8 mouse cellular contexts compared by ENCODE assay signal in the genomic region with DNA sequence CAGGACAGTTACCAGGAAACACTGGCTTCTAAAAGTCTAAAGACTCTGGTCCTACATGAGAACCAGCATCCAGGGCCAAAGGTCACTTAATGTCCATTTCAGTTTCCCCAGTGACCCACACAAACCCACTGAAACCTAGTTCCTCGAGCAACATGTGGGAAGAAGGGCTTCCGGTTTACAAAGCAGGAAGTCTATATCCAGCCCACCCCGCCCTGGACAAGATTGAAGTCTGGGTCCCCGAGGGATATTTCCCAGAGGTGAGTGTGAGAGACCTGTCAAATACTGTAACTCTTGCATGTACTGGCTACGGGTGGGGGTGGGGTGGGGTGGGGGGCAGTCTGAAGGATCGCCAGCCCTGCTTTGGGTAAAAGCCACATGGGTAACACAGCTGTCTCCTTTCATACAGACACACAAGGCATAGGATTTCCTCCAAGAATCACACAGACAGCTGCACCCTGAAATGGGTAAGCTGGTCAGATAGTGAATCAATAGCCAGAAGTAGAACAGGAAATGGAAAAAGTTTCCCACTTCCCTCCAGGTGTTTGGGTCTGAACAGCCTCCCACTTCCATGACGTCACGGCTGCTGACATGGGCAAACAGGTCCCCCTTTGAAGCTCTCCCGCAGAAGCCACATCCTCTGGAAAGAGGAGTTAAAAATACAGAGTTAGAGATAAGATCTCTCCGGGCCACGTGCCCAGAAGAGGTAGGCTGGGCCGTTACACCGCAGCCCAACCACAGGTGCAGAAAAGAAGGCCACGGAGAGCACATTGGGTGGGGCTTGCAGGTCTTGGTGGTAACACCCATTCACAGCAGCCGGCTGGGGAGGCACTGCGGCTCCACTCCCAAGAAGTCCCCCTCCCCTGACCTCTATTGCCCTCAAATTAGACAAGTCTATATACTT. TPM values are rescaled to one million over a fixed set of nuclear protein-coding genes. Genes with fewer than 3 reads are reported as not detected.
DNase-seq lines count a peak whose midpoint lies in the region; ATAC-seq and TF ChIP-seq lines count a peak whose summit lies in the region.

No protein-coding gene starts in this region.

- no peaks in the 10 kb centered on the region for H3K9me3 ChIP-seq in midbrain, embryonic 15.5 days
- H3K9me3 ChIP-seq in midbrain, embryonic 14.5 days (ENCODE audit: control insufficient read depth, low read length), result no peaks in the 10 kb centered on the region
- no peaks in the 10 kb centered on the region for H3K9me3 ChIP-seq in lung, embryonic 16.5 days (ENCODE audit: control insufficient read depth, low read length)

- 53% methylated on average over 16 of the region's 16 CpGs for WGBS in midbrain, embryonic 15.5 days
- WGBS in midbrain, embryonic 14.5 days, result 62% methylated on average over 16 of the region's 16 CpGs
- 15% methylated on average over 16 of the region's 16 CpGs for WGBS in kidney, adult 2 months
- 10% methylated on average over 16 of the region's 16 CpGs for WGBS in lung, embryonic 16.5 days

- H3K27me3 ChIP-seq in midbrain, embryonic 15.5 days (replicated peaks), result no peaks in the 10 kb centered on the region
- H3K27me3 ChIP-seq in midbrain, embryonic 14.5 days (ENCODE audit: control insufficient read depth, insufficient read depth, low read length), result no peaks in the 10 kb centered on the region
- no peaks in the 10 kb centered on the region for H3K27me3 ChIP-seq in kidney, adult 2 months (replicated peaks; ENCODE audit: control insufficient read depth, insufficient read depth, low read length)
- H3K27me3 ChIP-seq in lung, embryonic 16.5 days (ENCODE audit: control insufficient read depth, insufficient read depth, low read depth, low read length), result no peaks in the 10 kb centered on the region
- no peaks in the 10 kb centered on the region for H3K27me3 ChIP-seq in splenic B cell, adult 2 months (ENCODE audit: control insufficient read depth, insufficient read depth, low read length, poor library complexity, severe bottlenecking)

- no peak for TF ChIP-seq CTCF in kidney, adult 2 months (conservative IDR thresholded peaks at IDR 0.05; ENCODE audit: insufficient read depth, insufficient read length, low read depth, low read length)

- ATAC-seq in midbrain, embryonic 15.5 days (replicated peaks), result peak; percentile 17; the same call in 1 of the 2 replicates
- no peak for ATAC-seq in midbrain, embryonic 14.5 days (ENCODE audit: low FRiP score, low TSS enrichment)
- peak; percentile 70 for ATAC-seq in granulocyte monocyte progenitor cell, adult 5-6 weeks (replicated peaks; ENCODE audit: poor library complexity, severe bottlenecking)
- peak; percentile 64 for ATAC-seq in lung, embryonic 16.5 days (ENCODE audit: low read depth)

- H3K4me2 ChIP-seq in midbrain, embryonic 15.5 days, result no peak overlapping the region
- H3K4me2 ChIP-seq in midbrain, embryonic 14.5 days (ENCODE audit: low read length), result no peak overlapping the region
- H3K4me2 ChIP-seq in lung, embryonic 16.5 days (ENCODE audit: low read depth, low read length), result peak overlapping the region; percentile 67

- H3K36me3 ChIP-seq in midbrain, embryonic 15.5 days (replicated peaks), result no peaks in the 10 kb centered on the region
- no peaks in the 10 kb centered on the region for H3K36me3 ChIP-seq in midbrain, embryonic 14.5 days (ENCODE audit: control insufficient read depth, insufficient read depth, low read length)
- no peaks in the 10 kb centered on the region for H3K36me3 ChIP-seq in kidney, adult 2 months (ENCODE audit: control insufficient read depth, insufficient read depth, low read length)
- H3K36me3 ChIP-seq in lung, embryonic 16.5 days (ENCODE audit: control insufficient read depth, insufficient read depth, low read length), result no peaks in the 10 kb centered on the region
- no peaks in the 10 kb centered on the region for H3K36me3 ChIP-seq in splenic B cell, adult 2 months (ENCODE audit: control insufficient read depth, insufficient read depth, low read length, poor library complexity, severe bottlenecking)

- no peak overlapping the region for H3K27ac ChIP-seq in midbrain, embryonic 15.5 days
- no peak overlapping the region for H3K27ac ChIP-seq in midbrain, embryonic 14.5 days (replicated peaks; ENCODE audit: low read depth, low read length)
- H3K27ac ChIP-seq in kidney, adult 2 months (ENCODE audit: insufficient read depth, low read depth, low read length), result no peak overlapping the region
- H3K27ac ChIP-seq in lung, embryonic 16.5 days (ENCODE audit: low read length), result peak overlapping the region; percentile 60

- TF ChIP-seq POLR2A in kidney, adult 2 months (IDR thresholded peaks at IDR 0.05; ENCODE audit: low read depth, low read length), result no peak

- no peak for DNase-seq in midbrain, embryonic 14.5 days
- DNase-seq in kidney, adult 2 months, result peak; percentile 71
- DNase-seq in splenic B cell, adult 2 months (ENCODE audit: low read depth, low spot score), result peak; percentile 98
- no peak for DNase-seq in layer of hippocampus, adult 9-10 months (ENCODE audit: low spot score)
- DNase-seq in embryo, embryonic 10.5 days (ENCODE audit: low spot score), result no peak

- H3K4me3 ChIP-seq in midbrain, embryonic 15.5 days, result no peak overlapping the region
- H3K4me3 ChIP-seq in midbrain, embryonic 14.5 days (replicated peaks; ENCODE audit: low read depth, low read length), result no peak overlapping the region
- H3K4me3 ChIP-seq in kidney, adult 2 months (ENCODE audit: insufficient read depth, low read depth, low read length), result peak overlapping the region; percentile 23
- peak overlapping the region; percentile 41 for H3K4me3 ChIP-seq in lung, embryonic 16.5 days (ENCODE audit: low read length)

- H3K4me1 ChIP-seq in midbrain, embryonic 15.5 days, result peaks cover 28% of the 10 kb centered on the region
- H3K4me1 ChIP-seq in midbrain, embryonic 14.5 days (ENCODE audit: control insufficient read depth, insufficient read depth, low read length), result peaks cover 23% of the 10 kb centered on the region
- H3K4me1 ChIP-seq in kidney, adult 2 months (ENCODE audit: control insufficient read depth, insufficient read depth, low read length), result no peaks in the 10 kb centered on the region; the same call in 1 of the 2 replicates
- H3K4me1 ChIP-seq in lung, embryonic 16.5 days (replicated peaks; ENCODE audit: control insufficient read depth, insufficient read depth, low read length), result peaks cover 33% of the 10 kb centered on the region

- H3K9ac ChIP-seq in midbrain, embryonic 15.5 days, result no peak overlapping the region
- no peak overlapping the region for H3K9ac ChIP-seq in midbrain, embryonic 14.5 days (replicated peaks; ENCODE audit: low read length)
- H3K9ac ChIP-seq in lung, embryonic 16.5 days (ENCODE audit: low read length), result peak overlapping the region; percentile 42; the same call in 1 of the 2 replicates

RNA-seq across cellular contexts. Expression of a gene that starts 26.7 kb away (rescaled TPM):
- 329 and 335 TPM in 2 replicates for polyA plus RNA-seq in midbrain, embryonic 15.5 days (2015; fragmentation: Nextera tagmentation; extraction: Ambion mirVana)
- polyA plus RNA-seq in midbrain, embryonic 14.5 days (2014; fragmentation: Nextera tagmentation; extraction: Ambion mirVana), result 338 and 385 TPM in 2 replicates
- 248 and 260 TPM in 2 replicates for total RNA-seq in granulocyte monocyte progenitor cell, adult 5-6 weeks (2014; fragmentation: Nextera tagmentation)
- 123 and 177 TPM in 2 replicates for total RNA-seq in granulocyte monocyte progenitor cell, adult 5-6 weeks (2017)
- polyA plus RNA-seq in kidney, adult 2 months (2012; rRNA removed), result 773 and 775 TPM in 2 replicates
- 430 and 439 TPM in 2 replicates for polyA plus RNA-seq in lung, embryonic 16.5 days (2015; fragmentation: Nextera tagmentation; extraction: Ambion mirVana)

RNA-seq across cellular contexts. Expression of a gene that starts 26.8 kb away (rescaled TPM):
- polyA plus RNA-seq in midbrain, embryonic 15.5 days (2015; fragmentation: Nextera tagmentation; extraction: Ambion mirVana), result 45.9 and 53.2 TPM in 2 replicates
- 46.6 and 48.0 TPM in 2 replicates for polyA plus RNA-seq in midbrain, embryonic 14.5 days (2014; fragmentation: Nextera tagmentation; extraction: Ambion mirVana)
- total RNA-seq in granulocyte monocyte progenitor cell, adult 5-6 weeks (2014; fragmentation: Nextera tagmentation), result 39.9 and 41.9 TPM in 2 replicates
- 24.3 and 24.9 TPM in 2 replicates for total RNA-seq in granulocyte monocyte progenitor cell, adult 5-6 weeks (2017)
- polyA plus RNA-seq in kidney, adult 2 months (2012; rRNA removed), result 74.5 and 75.8 TPM in 2 replicates
- 61.5 and 67.0 TPM in 2 replicates for polyA plus RNA-seq in lung, embryonic 16.5 days (2015; fragmentation: Nextera tagmentation; extraction: Ambion mirVana)

RNA-seq across cellular contexts. Expression of a gene that starts 57.6 kb away (rescaled TPM):
- polyA plus RNA-seq in midbrain, embryonic 15.5 days (2015; fragmentation: Nextera tagmentation; extraction: Ambion mirVana), result not detected in 2 replicates
- polyA plus RNA-seq in midbrain, embryonic 14.5 days (2014; fragmentation: Nextera tagmentation; extraction: Ambion mirVana), result not detected in 2 replicates
- not detected in 2 replicates for total RNA-seq in granulocyte monocyte progenitor cell, adult 5-6 weeks (2014; fragmentation: Nextera tagmentation)
- not detected in 2 replicates for total RNA-seq in granulocyte monocyte progenitor cell, adult 5-6 weeks (2017)
- polyA plus RNA-seq in kidney, adult 2 months (2012; rRNA removed), result not detected in 2 replicates
- polyA plus RNA-seq in lung, embryonic 16.5 days (2015; fragmentation: Nextera tagmentation; extraction: Ambion mirVana), result not detected in 2 replicates

Comparison
In these comparisons a context has a peak if more than half of its experiments do, and no peak if none do; other contexts are left out.
1. H3K4me3 ChIP-seq: peak in kidney, adult 2 months (single experiment) and lung, embryonic 16.5 days (single experiment); none in midbrain, embryonic 15.5 days (single experiment) and midbrain, embryonic 14.5 days (single experiment).
2. DNase-seq: peak in kidney, adult 2 months (single experiment) and splenic B cell, adult 2 months (single experiment); none in midbrain, embryonic 14.5 days (single experiment), layer of hippocampus, adult 9-10 months (single experiment) and embryo, embryonic 10.5 days (single experiment).